Mouse (Mus musculus) G1E (cell line): ENCODE measurements around the gene Ccdc7b.
"Not testable (repeated sequence)": the region's sequence is repeated elsewhere in the genome, so short reads cannot be mapped to it uniquely, and the experiment has no call there.

Experiments used
- CTCF ChIP-seq: IDR thresholded peaks from 2 replicates; pipeline ENCODE4 v1.5.1; 2012; ENCODE audit warnings: low read depth, low read length, inconsistent platforms, mixed read lengths
- GATA1 ChIP-seq: IDR thresholded peaks from 2 replicates; pipeline ENCODE4 v1.6.1; 2012; ENCODE audit warnings: borderline replicate concordance, low read length, inconsistent platforms, mixed read lengths
- TAL1 ChIP-seq: conservative IDR thresholded peaks from 2 replicates; pipeline ENCODE4 v1.6.1; 2012; ENCODE audit warnings: low read depth, low read length, inconsistent platforms, mixed read lengths

DNA sequence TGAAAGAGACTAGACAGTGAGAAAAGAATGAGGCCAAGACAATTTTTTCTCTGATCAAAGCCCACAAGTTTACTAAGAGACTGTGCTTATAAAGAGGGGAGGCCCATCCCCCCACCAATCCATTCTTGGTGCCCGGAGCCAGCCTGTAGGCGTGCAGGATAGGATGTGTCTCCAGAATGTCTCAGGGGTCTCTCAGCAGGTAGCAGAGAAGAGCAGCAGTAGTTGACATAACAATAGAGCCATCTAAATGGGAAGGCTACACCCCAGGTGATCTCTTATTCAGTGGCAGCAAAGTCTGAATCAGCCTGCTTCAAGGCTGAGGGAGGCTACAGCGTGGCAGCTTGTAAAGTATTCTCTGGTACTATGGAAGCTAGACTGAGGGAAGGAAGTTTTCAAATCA is 48.8 kb downstream of the Ccdc7b start:
- not testable (repeated sequence) for TF ChIP-seq CTCF, GATA1, TAL1
